Mouse (Mus musculus): ENCODE data around the gene Ddx46. TPM values are rescaled to one million over a fixed set of nuclear protein-coding genes. Genes with fewer than 3 reads are reported as not detected.
"Not testable (repeated sequence)": the region's sequence is repeated elsewhere in the genome, so short reads cannot be mapped to it uniquely, and the experiment has no call there.

Gene Ddx46
- polyA plus RNA-seq, 1 experiment from 2014 or later: 27.2 TPM

DNA sequence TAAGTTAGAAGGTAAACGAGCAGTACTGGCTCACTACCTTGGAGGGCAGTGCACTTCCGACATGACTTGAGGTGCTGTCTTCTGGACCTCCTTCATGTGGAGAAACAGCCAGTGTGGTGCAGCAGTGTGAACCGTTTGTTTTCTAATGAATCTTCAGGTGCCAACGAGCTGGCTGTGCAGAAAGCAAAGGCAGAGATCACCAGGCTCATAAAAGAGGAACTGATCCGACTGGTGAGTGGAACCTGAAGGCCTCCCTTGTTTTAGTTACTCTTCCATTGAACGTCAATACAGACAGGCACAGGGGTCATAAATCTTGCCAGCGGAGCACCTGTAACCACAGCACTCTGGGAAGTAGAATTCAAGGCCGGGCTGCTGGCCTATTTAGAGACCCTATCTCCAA, 42.5 kb downstream of the Ddx46 start:
- peaks cover 16% of the 10 kb centered on the region for H3K36me3 ChIP-seq (ENCODE audit: control insufficient read depth, insufficient read depth, low read length)
- WGBS: 53% methylated on average over 8 of the region's 8 CpGs

GRCm38 (mm10) chr13:55682201-55682600, 47.4 kb downstream of the Ddx46 start:
- WGBS: 82% methylated on average over 9 of the region's 9 CpGs
- no peak overlapping the region for H3K4me2 ChIP-seq (ENCODE audit: low read depth, low read length)
- H3K27me3 ChIP-seq (replicated peaks; ENCODE audit: control insufficient read depth, insufficient read depth, low read length): no peaks in the 10 kb centered on the region
- no peak overlapping the region for H3K4me3 ChIP-seq (ENCODE audit: low read length)
- H3K9ac ChIP-seq (ENCODE audit: low read depth, low read length): no peak overlapping the region
- H3K36me3 ChIP-seq (ENCODE audit: control insufficient read depth, insufficient read depth, low read length): peaks cover 7% of the 10 kb centered on the region; the same call in 1 of the 2 replicates
- no peaks in the 10 kb centered on the region for H3K4me1 ChIP-seq (ENCODE audit: control insufficient read depth, insufficient read depth, low read length)
- ATAC-seq: no peak
- H3K9me3 ChIP-seq (ENCODE audit: control insufficient read depth, low read length): no peaks in the 10 kb centered on the region
- H3K27ac ChIP-seq (ENCODE audit: low read length): no peak overlapping the region

More for the DNA sequence above, 42.5 kb downstream of the Ddx46 start:
- H3K4me3 ChIP-seq (ENCODE audit: low read length): no peak overlapping the region
- ATAC-seq: no peak
- no peak overlapping the region for H3K9ac ChIP-seq (ENCODE audit: low read depth, low read length)
- H3K9me3 ChIP-seq (ENCODE audit: control insufficient read depth, low read length): no peaks in the 10 kb centered on the region
- no peak overlapping the region for H3K27ac ChIP-seq (ENCODE audit: low read length)
- no peaks in the 10 kb centered on the region for H3K4me1 ChIP-seq (ENCODE audit: control insufficient read depth, insufficient read depth, low read length)
- no peaks in the 10 kb centered on the region for H3K27me3 ChIP-seq (replicated peaks; ENCODE audit: control insufficient read depth, insufficient read depth, low read length)
- H3K4me2 ChIP-seq (ENCODE audit: low read depth, low read length): no peak overlapping the region

- Histone ChIP-seq H3K4me3 (ENCODE audit: low read length) (no peak overlapping the region), H3K4me1 (ENCODE audit: control insufficient read depth, insufficient read depth, low read length) (no peaks in the 10 kb centered on the region), H3K9me3 (ENCODE audit: control insufficient read depth, low read length) (no peaks in the 10 kb centered on the region), H3K36me3 (ENCODE audit: control insufficient read depth, insufficient read depth, low read length) (no peaks in the 10 kb centered on the region), H3K9ac (ENCODE audit: low read depth, low read length) (no peak overlapping the region), H3K27me3 (replicated peaks; ENCODE audit: control insufficient read depth, insufficient read depth, low read length) (no peaks in the 10 kb centered on the region), H3K4me2 (ENCODE audit: low read depth, low read length) (no peak overlapping the region), H3K27ac (ENCODE audit: low read length) (no peak overlapping the region)
- no peak for ATAC-seq
- WGBS: 94% methylated on average over 3 of the region's 3 CpGs
These were observed 48.8 kb downstream of the Ddx46 start for GRCm38 (mm10) chr13:55683581-55683980.

- H3K36me3 ChIP-seq (ENCODE audit: control insufficient read depth, insufficient read depth, low read length): no peaks in the 10 kb centered on the region
- ATAC-seq: no peak
- H3K9me3 ChIP-seq (ENCODE audit: control insufficient read depth, low read length): no peaks in the 10 kb centered on the region
- H3K4me2 ChIP-seq (ENCODE audit: low read depth, low read length): no peak overlapping the region
- H3K9ac ChIP-seq (ENCODE audit: low read depth, low read length): no peak overlapping the region
- no peaks in the 10 kb centered on the region for H3K4me1 ChIP-seq (ENCODE audit: control insufficient read depth, insufficient read depth, low read length)
- no peak overlapping the region for H3K27ac ChIP-seq (ENCODE audit: low read length)
- no peaks in the 10 kb centered on the region for H3K27me3 ChIP-seq (replicated peaks; ENCODE audit: control insufficient read depth, insufficient read depth, low read length)
- no peak overlapping the region for H3K4me3 ChIP-seq (ENCODE audit: low read length)
- 79% methylated on average over 9 of the region's 9 CpGs for WGBS
These were observed 51.3 kb downstream of the Ddx46 start for GRCm38 (mm10) chr13:55686107-55686633.

DNA sequence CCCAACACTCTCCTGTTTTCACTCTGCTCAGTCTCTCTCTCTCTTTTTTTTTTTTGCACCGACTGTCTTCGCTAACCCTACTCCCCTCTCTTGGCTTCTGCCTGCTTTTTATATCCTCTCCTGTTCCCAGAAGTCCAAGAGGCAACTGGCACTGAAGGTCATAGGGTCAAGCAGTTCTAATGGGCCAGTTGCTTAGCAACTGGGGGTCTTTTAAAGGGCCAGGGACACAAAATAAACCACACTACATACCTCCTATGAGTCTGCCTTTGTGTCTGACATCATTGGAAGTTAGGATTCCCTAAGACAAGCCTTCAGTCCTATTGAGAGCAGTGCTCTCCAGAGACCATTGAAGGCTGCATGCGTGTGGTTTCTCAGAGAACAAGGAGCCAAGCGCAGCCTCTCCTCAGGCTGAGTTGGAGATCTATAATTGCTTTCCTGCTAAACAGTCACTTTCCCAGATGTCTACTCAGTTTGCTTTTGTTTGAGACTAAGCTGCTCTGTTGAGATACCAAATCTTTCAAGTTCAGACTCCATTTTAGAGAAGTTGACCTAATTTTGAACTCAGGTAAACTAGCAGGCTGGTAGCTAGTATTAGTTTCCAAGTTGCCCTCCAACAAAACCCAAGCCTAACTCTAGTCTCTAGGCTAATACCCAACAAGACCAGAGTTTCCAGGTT, 53.2 kb downstream of the Ddx46 start:
- ATAC-seq: no peak
- WGBS: 32% methylated on average over 4 of the region's 4 CpGs
- Histone ChIP-seq H3K4me2 (ENCODE audit: low read depth, low read length) (no peak overlapping the region), H3K27ac (ENCODE audit: low read length) (no peak overlapping the region), H3K4me1 (ENCODE audit: control insufficient read depth, insufficient read depth, low read length) (no peaks in the 10 kb centered on the region), H3K9ac (ENCODE audit: low read depth, low read length) (no peak overlapping the region), H3K4me3 (ENCODE audit: low read length) (no peak overlapping the region), H3K36me3 (ENCODE audit: control insufficient read depth, insufficient read depth, low read length) (no peaks in the 10 kb centered on the region), H3K27me3 (replicated peaks; ENCODE audit: control insufficient read depth, insufficient read depth, low read length) (no peaks in the 10 kb centered on the region), H3K9me3 (ENCODE audit: control insufficient read depth, low read length) (no peaks in the 10 kb centered on the region)

- 1% methylated on average over 51 of the region's 51 CpGs for WGBS
- no peaks in the 10 kb centered on the region for H3K9me3 ChIP-seq (ENCODE audit: control insufficient read depth, low read length)
- peaks cover 15% of the 10 kb centered on the region for H3K4me1 ChIP-seq (ENCODE audit: control insufficient read depth, insufficient read depth, low read length)
- H3K27me3 ChIP-seq (replicated peaks; ENCODE audit: control insufficient read depth, insufficient read depth, low read length): no peaks in the 10 kb centered on the region
- H3K9ac ChIP-seq (ENCODE audit: low read depth, low read length): peak within 1 kb of the TSS; percentile 100
- peak; percentile 99 for ATAC-seq
- peak within 1 kb of the TSS; percentile 99 for H3K4me3 ChIP-seq (ENCODE audit: low read length)
- H3K27ac ChIP-seq (ENCODE audit: low read length): peak within 1 kb of the TSS; percentile 98
- H3K36me3 ChIP-seq (ENCODE audit: control insufficient read depth, insufficient read depth, low read length): no peaks in the 10 kb centered on the region
- peak within 1 kb of the TSS; percentile 56 for H3K4me2 ChIP-seq (ENCODE audit: low read depth, low read length)
These were observed 57.9 kb downstream of the Ddx46 start, which contains the start of gene B230219D22Rik for GRCm38 (mm10) chr13:55692535-55693242. TSS of gene B230219D22Rik (plus strand) at chr13:55693124.

GRCm38 (mm10) chr13:55693243-55693721, 58.5 kb downstream of the Ddx46 start:
- Histone ChIP-seq H3K27me3 (replicated peaks; ENCODE audit: control insufficient read depth, insufficient read depth, low read length) (no peaks in the 10 kb centered on the region), H3K4me1 (ENCODE audit: control insufficient read depth, insufficient read depth, low read length) (peaks cover 15% of the 10 kb centered on the region), H3K36me3 (ENCODE audit: control insufficient read depth, insufficient read depth, low read length) (no peaks in the 10 kb centered on the region), H3K4me2 (ENCODE audit: low read depth, low read length) (peak overlapping the region; percentile 55), H3K9me3 (ENCODE audit: control insufficient read depth, low read length) (no peaks in the 10 kb centered on the region), H3K27ac (ENCODE audit: low read length) (peak overlapping the region; percentile 98), H3K4me3 (ENCODE audit: low read length) (peak overlapping the region; percentile 99), H3K9ac (ENCODE audit: low read depth, low read length) (peak overlapping the region; percentile 100)
- peak; percentile 80 for ATAC-seq
- under 1% methylated on average over 55 of the region's 70 CpGs for WGBS

- H3K9ac ChIP-seq (ENCODE audit: low read depth, low read length): peak overlapping the region; percentile 100
- H3K9me3 ChIP-seq (ENCODE audit: control insufficient read depth, low read length): no peaks in the 10 kb centered on the region
- peaks cover 15% of the 10 kb centered on the region for H3K4me1 ChIP-seq (ENCODE audit: control insufficient read depth, insufficient read depth, low read length)
- H3K36me3 ChIP-seq (ENCODE audit: control insufficient read depth, insufficient read depth, low read length): no peaks in the 10 kb centered on the region; the same call in 1 of the 2 replicates
- H3K27me3 ChIP-seq (replicated peaks; ENCODE audit: control insufficient read depth, insufficient read depth, low read length): no peaks in the 10 kb centered on the region
- no peak overlapping the region for H3K27ac ChIP-seq (ENCODE audit: low read length)
- peak overlapping the region; percentile 99 for H3K4me3 ChIP-seq (ENCODE audit: low read length)
- 11% methylated on average over 8 of the region's 8 CpGs for WGBS
- no peak for ATAC-seq
- H3K4me2 ChIP-seq (ENCODE audit: low read depth, low read length): peak overlapping the region; percentile 55
These were observed 59.3 kb downstream of the Ddx46 start for GRCm38 (mm10) chr13:55694110-55694509.

- peaks cover 15% of the 10 kb centered on the region for H3K4me1 ChIP-seq (ENCODE audit: control insufficient read depth, insufficient read depth, low read length)
- ATAC-seq; H3K27me3 ChIP-seq (replicated peaks; ENCODE audit: control insufficient read depth, insufficient read depth, low read length); H3K36me3 ChIP-seq (ENCODE audit: control insufficient read depth, insufficient read depth, low read length); H3K9me3 ChIP-seq (ENCODE audit: control insufficient read depth, low read length); H3K27ac ChIP-seq (ENCODE audit: low read length); H3K9ac ChIP-seq (ENCODE audit: low read depth, low read length); H3K4me3 ChIP-seq (ENCODE audit: low read length); H3K4me2 ChIP-seq (ENCODE audit: low read depth, low read length): not testable (repeated sequence)
- WGBS: 80% methylated on average over 1 of the region's 3 CpGs
These were observed 61.2 kb downstream of the Ddx46 start for GRCm38 (mm10) chr13:55695989-55696388.
